9 mouse cellular contexts compared by ENCODE assay signal in the genomic region with DNA sequence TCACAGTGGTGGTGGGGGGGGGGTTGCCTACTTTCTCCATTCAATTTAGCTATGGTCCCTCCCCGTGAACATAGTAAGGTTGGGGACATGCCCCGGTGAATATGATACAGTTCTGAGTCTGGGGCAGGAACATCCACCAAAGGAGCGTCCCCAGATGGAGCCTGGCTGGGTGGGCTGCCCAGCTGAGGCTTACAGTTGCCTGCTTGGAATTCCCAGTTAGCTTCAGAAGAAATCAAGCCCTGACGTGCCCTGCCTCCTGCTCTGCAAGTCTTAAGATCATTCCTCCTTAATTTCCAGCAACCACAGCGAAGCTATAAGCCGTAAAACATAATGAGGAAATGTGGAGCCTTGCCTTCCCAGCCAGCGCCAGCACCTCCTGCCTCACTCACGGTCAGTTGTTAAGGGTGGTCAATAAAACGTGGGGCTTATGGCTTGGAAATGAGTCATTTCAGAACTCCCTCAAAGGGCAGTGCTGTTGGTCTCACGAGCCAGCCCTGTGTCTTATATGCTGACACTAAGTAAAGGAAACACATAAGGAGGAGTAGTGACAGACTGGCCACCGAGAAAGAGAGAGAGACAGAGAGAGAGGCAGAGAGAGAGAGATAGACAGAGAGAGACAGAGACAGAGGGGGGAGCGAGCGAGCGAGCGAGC. TPM values are rescaled to one million over a fixed set of nuclear protein-coding genes. Genes with fewer than 3 reads are reported as not detected.
DNase-seq lines count a peak whose midpoint lies in the region; ATAC-seq and TF ChIP-seq lines count a peak whose summit lies in the region.
"Had no signal": no experiment of that assay in that cellular context is flagged by ENCODE, and none has a peak within 500 bp of the region (broad histone marks: within the 10 kb centered on the region; RNA-seq: fewer than 3 reads in every experiment).

No protein-coding gene starts in this region.

- WGBS in heart, embryonic 10.5 days = 53% methylated on average over 15 of the region's 15 CpGs
- 60% methylated on average over 15 of the region's 15 CpGs for WGBS in liver, embryonic 16.5 days (ENCODE audit: insufficient replicate concordance)

- H3K27ac ChIP-seq in heart, embryonic 10.5 days = peak overlapping the region; percentile 83; the same call in 1 of the 2 replicates
- no peak overlapping the region for H3K27ac ChIP-seq in liver, embryonic 16.5 days (ENCODE audit: low read length)

- intact Hi-C loops in heart, postnatal 10 days (cut with DNase I) = loop anchor here (5.0 kb wide), 1 partner anchor 37 kb away; no protein-coding TSS in a partner anchor

- no peak for TF ChIP-seq CTCF in E14TG2a.4 (conservative IDR thresholded peaks at IDR 0.05; ENCODE audit: low read length)

- no peak overlapping the region; the same call in 1 of the 2 replicates for H3K9ac ChIP-seq in liver, embryonic 16.5 days (ENCODE audit: low read depth, low read length)

- H3K36me3 ChIP-seq in heart, embryonic 10.5 days = no peaks in the 10 kb centered on the region
- H3K36me3 ChIP-seq in E14TG2a.4 (ENCODE audit: insufficient read depth, low read length) = no peaks in the 10 kb centered on the region
- H3K36me3 ChIP-seq in liver, embryonic 16.5 days (ENCODE audit: control insufficient read depth, insufficient read depth) = no peaks in the 10 kb centered on the region

- no peaks in the 10 kb centered on the region for H3K9me3 ChIP-seq in heart, embryonic 10.5 days
- no peaks in the 10 kb centered on the region for H3K9me3 ChIP-seq in E14TG2a.4 (ENCODE audit: low read length)
- H3K9me3 ChIP-seq in liver, embryonic 16.5 days (replicated peaks; ENCODE audit: control insufficient read depth, low read length) = no peaks in the 10 kb centered on the region

- H3K4me2 ChIP-seq in liver, embryonic 16.5 days (ENCODE audit: low read depth, low read length) = peak overlapping the region; percentile 97; the same call in 1 of the 2 replicates

- ATAC-seq in liver, embryonic 16.5 days (ENCODE audit: low read depth) = no peak
- no peak for ATAC-seq in cerebellum, adult (ENCODE audit: insufficient number of reproducible peaks, low FRiP score, low TSS enrichment)
- ATAC-seq in inflammation-experienced regulatory T-cells, adult 6 months = no peak

- H3K4me1 ChIP-seq in heart, embryonic 10.5 days = peaks cover 62% of the 10 kb centered on the region
- H3K4me1 ChIP-seq in E14TG2a.4 (replicated peaks; ENCODE audit: low read depth, low read length) = peaks cover 54% of the 10 kb centered on the region
- H3K4me1 ChIP-seq in liver, embryonic 16.5 days (ENCODE audit: control insufficient read depth, low read depth, low read length) = peaks cover 33% of the 10 kb centered on the region

- H3K27me3 ChIP-seq in heart, embryonic 10.5 days (ENCODE audit: insufficient read depth, poor library complexity, severe bottlenecking) = peaks cover 86% of the 10 kb centered on the region
- peaks cover 93% of the 10 kb centered on the region for H3K27me3 ChIP-seq in E14TG2a.4 (ENCODE audit: insufficient read depth, low read length)
- H3K27me3 ChIP-seq in liver, embryonic 16.5 days (ENCODE audit: control insufficient read depth, insufficient read depth, low read depth, low read length) = peaks cover 45% of the 10 kb centered on the region

- H3K4me3 ChIP-seq in heart, embryonic 10.5 days = peak overlapping the region; percentile 73; the same call in 1 of the 2 replicates
- peak overlapping the region; percentile 86; the same call in 1 of the 2 replicates for H3K4me3 ChIP-seq in E14TG2a.4 (replicated peaks; ENCODE audit: low read length)
- H3K4me3 ChIP-seq in liver, embryonic 16.5 days (ENCODE audit: low read depth, low read length) = no peak overlapping the region

- no peak for DNase-seq in heart, embryonic 10.5 days (ENCODE audit: low spot score)
- DNase-seq in heart, postnatal 10 days = no peak
- DNase-seq in forelimb bud, embryonic 11.5 days (ENCODE audit: low read depth, low spot score) = peak; percentile 62
- no peak for DNase-seq in cerebellum, postnatal 25 days

RNA-seq across cellular contexts. Expression of a gene that starts 0.9 kb away (rescaled TPM):
- 5.7 and 5.9 TPM in 2 replicates for polyA plus RNA-seq in heart, embryonic 10.5 days (2016; fragmentation: Nextera tagmentation; extraction: Ambion mirVana)
- total RNA-seq in heart, postnatal 10 days (2021) = 10 to 100 TPM; 23.9 to 25.1 TPM
- polyA plus RNA-seq in liver, embryonic 16.5 days (2015; fragmentation: Nextera tagmentation; extraction: Ambion mirVana) = 1.1 and 1.3 TPM in 2 replicates
- 1 to 10 TPM in 1 of 3 experiments, under 1 TPM in 2; 0.54 to 1.2 (median 0.59) TPM for polyA plus RNA-seq in inflammation-experienced regulatory T-cells, adult 6 months (2017; shearing (Covaris generic))

RNA-seq across cellular contexts. Expression of a gene that starts 17.0 kb away (rescaled TPM):
- 7.7 and 8.4 TPM in 2 replicates for polyA plus RNA-seq in heart, embryonic 10.5 days (2016; fragmentation: Nextera tagmentation; extraction: Ambion mirVana)
- 1 to 10 TPM; 5.6 to 6.5 TPM for total RNA-seq in heart, postnatal 10 days (2021)
- 6.5 and 6.6 TPM in 2 replicates for polyA plus RNA-seq in liver, embryonic 16.5 days (2015; fragmentation: Nextera tagmentation; extraction: Ambion mirVana)
- polyA plus RNA-seq in inflammation-experienced regulatory T-cells, adult 6 months (2017; shearing (Covaris generic)) = 10 to 100 TPM; 55.3 to 73.9 (median 67.2) TPM

RNA-seq across cellular contexts. Expression of a gene that starts 31.6 kb away (rescaled TPM):
- 90.9 and 99.8 TPM in 2 replicates for polyA plus RNA-seq in heart, embryonic 10.5 days (2016; fragmentation: Nextera tagmentation; extraction: Ambion mirVana)
- total RNA-seq in heart, postnatal 10 days (2021) = 10 to 100 TPM; 40.7 to 46.0 TPM
- 33.9 and 34.9 TPM in 2 replicates for polyA plus RNA-seq in liver, embryonic 16.5 days (2015; fragmentation: Nextera tagmentation; extraction: Ambion mirVana)
- 10 to 100 TPM; 46.6 to 50.3 (median 47.0) TPM for polyA plus RNA-seq in inflammation-experienced regulatory T-cells, adult 6 months (2017; shearing (Covaris generic))

RNA-seq across cellular contexts. Expression of a gene that starts 34.7 kb away (rescaled TPM):
- 0.10 TPM in 1 of 2 replicates, not detected in the other for polyA plus RNA-seq in heart, embryonic 10.5 days (2016; fragmentation: Nextera tagmentation; extraction: Ambion mirVana)
- total RNA-seq in heart, postnatal 10 days (2021) = not detected
- not detected in 2 replicates for polyA plus RNA-seq in liver, embryonic 16.5 days (2015; fragmentation: Nextera tagmentation; extraction: Ambion mirVana)
- not detected for polyA plus RNA-seq in inflammation-experienced regulatory T-cells, adult 6 months (2017; shearing (Covaris generic))

RNA-seq across cellular contexts. Expression of a gene that starts 38.9 kb away (rescaled TPM):
- 0.92 TPM in 1 of 2 replicates, not detected in the other for polyA plus RNA-seq in heart, embryonic 10.5 days (2016; fragmentation: Nextera tagmentation; extraction: Ambion mirVana)
- not detected for total RNA-seq in heart, postnatal 10 days (2021)
- not detected in 2 replicates for polyA plus RNA-seq in liver, embryonic 16.5 days (2015; fragmentation: Nextera tagmentation; extraction: Ambion mirVana)
- polyA plus RNA-seq in inflammation-experienced regulatory T-cells, adult 6 months (2017; shearing (Covaris generic)) = not detected
- total RNA-seq: left cerebral cortex, postnatal 25 days had no signal
